Mouse (Mus musculus): ENCODE measurements around the gene Tmc7.
A peak's percentile ranks its signal among the peaks of the same experiment; 100 is the strongest.

Tmc7 gene

DNA sequence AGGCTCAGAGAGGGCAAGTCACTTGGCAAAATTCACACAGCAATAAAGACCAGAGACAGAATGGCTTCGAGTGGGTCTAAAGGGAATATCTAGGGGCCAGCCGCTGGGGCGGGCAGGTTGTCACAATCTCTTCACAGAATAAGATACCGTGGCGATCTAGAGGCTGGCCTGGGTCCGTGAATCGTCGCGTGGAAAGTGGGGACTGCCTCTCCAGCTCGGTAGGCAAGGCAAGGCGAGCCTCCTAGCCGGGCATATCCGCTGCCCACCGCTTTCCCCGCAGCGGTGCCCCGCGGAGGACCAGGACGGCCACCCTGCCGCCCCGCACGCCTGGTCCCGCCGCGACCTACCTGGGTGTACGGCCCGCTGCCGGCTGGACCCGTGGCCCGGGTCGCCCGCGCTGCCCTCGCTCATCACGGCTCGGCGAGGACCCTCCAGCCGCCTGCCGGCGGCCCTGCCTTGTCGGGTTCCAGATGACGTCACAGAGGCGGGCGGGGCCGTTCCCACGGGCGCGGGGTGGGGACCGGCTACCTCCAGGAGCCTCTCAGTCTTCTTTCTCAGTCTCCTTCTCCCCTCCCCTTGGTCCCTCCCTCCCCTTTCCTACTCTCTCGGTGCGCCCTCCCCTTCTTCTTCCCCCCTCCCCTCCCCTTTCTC is at the start of gene Tmc7:
Gene Tmc7 (minus strand): TSS at position 480 of the 651 bp plus-strand sequence.
- peak; percentile 31 for DNase-seq (ENCODE audit: low read depth)

DNA sequence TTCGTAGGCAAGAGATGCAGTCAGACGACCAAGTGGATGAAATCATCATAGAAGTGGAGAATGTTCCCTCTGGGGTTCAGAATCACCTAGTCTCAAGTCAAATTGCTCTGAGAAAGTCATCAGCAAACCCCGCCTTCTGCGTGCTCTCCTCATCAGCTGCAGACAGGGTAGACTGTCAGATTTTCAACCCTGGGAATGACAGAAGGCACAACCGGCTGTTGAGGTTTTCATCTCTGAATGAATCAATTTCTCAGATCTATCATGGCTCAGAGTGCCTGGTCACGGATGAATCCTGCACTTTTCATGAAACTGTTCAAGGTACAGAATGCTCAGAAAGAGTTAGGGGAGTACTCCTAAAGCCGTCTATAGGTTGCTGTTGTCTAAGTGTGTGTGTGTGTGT is 49.4 kb upstream of the Tmc7 start:
- DNase-seq (ENCODE audit: low read depth), result no peak

DNA sequence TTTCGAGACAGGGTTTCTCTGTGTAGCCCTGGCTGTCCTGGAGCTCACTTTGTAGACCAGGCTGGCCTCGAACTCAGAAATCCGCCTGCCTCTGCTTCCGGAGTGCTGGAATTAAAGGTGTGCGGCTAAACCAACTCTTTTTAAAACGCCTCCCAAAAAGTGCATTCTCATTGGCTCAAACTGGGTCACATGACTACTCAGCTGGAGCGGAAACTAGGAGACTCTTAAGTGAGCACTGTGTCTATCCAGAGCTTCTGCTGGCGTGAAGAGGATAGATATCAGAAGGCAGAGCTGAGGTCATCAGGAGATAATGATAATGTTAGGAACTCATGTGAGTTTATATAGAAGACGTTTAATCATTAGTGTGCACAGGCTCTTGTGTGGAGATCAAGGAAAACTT is 48.6 kb upstream of the Tmc7 start:
- no peak for DNase-seq (ENCODE audit: low read depth)

DNA sequence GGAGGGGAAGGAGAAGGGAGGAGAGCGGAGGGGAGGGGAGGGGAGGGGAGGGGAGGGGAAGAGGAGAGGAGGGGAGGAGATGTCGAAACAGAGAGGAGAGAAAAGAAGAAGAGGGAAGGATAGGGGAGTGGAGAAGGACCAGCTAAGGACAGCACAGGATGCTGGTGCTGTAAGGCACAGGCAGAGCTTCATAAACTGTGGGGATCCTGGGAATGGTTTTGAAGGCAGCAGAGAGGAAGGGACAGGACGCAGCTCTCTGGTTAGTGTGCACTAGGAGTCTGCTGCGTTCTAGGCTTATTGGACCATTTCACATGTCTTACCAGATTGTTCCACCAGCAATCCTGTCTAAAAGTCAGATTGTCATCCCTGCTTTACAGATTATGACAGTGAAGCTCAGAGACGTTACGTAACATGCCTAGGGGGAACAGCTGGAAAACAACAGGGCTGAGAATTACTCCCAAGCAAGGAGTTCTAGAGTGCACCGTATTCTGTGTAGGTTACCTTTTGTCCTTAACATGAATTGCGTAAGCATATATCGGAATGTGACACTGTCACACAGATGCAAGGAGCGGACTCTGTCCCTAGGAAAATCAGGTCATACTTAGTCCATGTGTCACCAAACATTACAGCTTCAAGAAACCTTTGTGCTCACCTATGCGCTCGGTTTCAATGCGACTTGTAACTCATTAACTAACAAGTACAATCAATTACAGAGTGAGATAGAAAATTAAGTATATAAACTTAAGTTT is 43.2 kb upstream of the Tmc7 start:
- no peak for DNase-seq (ENCODE audit: low read depth)

DNA sequence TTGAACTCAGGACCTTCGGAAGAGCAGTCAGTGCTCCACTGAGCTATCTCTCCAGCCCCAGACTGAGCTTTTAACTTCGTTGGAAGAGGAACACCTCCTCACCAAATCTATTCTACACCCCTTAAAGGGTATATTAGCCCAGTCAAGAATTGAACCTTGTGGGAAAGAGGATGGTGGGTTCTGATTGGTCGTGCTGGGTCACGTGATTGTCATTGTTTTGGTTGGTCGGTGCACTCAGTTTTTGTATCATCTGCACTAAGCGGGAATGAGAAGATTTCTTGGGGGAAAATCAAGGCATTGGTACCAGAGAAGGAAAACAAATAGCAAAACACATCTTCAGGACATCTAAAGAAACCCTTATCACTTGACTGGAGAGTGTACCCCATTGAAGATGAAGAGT is 36.6 kb upstream of the Tmc7 start:
- no peak for DNase-seq (ENCODE audit: low read depth)

DNA sequence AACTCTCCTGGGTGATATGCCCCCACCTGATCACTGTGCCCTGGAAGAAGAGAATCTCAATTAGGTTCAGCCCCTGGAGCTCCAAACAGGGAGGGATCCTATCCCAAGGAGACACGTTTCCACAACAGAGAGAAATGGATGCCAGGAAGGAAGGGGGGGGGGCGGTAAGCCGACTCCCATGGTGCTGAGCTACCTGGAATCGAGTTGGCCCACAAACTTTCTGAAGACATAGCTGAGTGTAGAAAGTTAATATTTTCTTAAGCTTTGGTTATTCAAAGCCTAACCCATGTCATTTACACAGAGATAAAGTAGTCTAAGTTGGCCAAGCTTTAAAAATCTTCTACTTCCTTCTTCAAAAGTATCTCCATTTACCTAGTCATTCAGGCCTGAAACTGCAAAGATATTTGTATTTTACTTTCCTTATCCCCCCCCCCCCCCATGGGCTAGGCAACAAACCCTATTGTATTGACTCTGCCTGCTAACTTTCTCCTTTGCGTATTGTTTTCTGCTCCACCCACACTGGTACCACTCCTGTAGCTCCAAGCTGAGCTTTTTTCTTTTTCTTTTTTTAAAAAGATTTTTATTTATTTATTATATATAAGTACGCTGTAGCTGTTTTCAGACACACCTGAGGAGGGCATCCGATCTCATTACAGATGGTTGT is 35.8 kb upstream of the Tmc7 start:
- no peak for DNase-seq (ENCODE audit: low read depth)

DNA sequence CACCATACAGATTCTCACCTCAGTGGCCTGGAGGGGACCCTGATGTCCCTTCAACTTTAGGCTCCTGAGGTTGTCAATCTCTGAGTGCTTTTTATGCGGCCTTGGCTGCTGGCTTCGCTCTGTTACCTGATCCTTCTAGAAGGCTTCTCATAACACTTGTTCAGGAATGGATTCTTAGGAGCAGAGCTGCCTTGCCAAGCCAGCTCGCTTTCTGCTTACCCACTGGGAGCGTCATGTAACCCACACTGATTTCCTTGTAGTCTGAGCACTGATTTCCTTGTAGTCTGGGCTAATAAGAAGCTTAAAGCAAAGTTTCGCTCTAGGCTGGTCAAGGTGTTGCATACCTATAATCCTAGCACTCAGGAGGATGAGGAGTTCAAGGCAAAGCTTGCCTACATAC is 33.6 kb upstream of the Tmc7 start:
- no peak for DNase-seq (ENCODE audit: low read depth)

DNA sequence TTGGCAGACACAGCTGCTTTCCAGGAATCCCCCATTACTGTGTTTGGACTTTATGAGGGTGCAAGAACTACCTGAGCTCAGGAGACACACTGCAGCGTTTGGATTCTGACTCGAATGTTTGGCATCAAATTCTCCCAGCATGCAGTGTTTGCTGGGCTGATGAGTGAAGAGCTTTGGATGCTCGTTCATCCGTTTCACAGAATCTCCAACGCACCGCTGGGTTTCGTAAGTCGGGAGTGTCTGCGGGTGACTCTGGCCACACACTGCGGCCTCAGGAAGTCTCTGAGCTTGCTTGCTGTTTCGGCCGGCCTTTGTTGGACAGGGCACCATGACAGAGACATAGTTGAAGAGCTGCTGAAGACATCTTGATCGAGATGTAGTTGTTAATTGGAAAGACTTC is 29.5 kb upstream of the Tmc7 start:
- DNase-seq (ENCODE audit: low read depth), result no peak

DNA sequence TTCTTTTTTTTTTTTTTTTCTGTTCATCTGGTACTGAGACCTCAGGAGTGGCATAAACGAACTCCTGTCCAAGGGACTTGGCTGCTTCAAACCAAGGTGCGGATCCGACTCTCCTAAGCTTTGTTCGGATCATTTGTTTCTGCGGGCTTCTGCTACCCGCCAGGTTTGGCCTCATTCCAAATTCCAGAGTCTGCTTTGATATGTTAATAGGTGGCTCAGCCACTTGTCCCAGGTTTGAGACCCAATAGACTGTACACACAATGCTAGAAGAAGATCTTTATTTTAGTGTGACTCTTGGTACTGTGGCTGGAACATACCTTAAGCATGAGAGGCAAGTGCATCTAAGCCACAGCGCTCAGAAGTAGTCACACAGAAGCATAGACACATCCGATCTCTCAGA is 27.4 kb upstream of the Tmc7 start:
- DNase-seq (ENCODE audit: low read depth), result no peak

DNA sequence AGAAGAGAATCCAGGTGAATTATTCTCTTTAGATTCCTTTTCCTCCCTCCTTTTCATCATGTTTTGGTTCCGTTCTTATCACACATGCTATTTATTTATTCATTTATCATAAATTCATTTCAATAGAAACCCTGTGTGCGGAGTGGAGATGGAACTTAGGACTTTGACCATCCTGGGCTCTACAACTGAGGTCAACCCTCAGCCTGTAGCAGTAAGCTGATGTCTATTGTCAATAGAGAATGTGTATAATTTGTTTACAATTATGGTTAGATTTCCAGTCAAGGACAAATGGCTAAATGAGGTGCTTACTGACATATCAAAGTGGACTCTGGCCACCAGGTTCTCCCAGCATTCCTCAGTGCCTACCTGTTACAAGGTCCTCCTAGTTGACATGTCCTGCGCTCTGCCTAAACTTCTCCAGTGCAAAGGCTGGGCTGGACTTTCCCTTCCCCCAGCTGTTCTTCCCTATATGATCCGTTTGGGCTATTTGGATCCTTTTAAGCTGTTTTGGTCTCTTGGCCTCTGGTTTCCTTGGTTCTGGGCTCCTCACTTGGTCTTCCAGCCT is 26.7 kb upstream of the Tmc7 start:
- DNase-seq (ENCODE audit: low read depth), result no peak

DNA sequence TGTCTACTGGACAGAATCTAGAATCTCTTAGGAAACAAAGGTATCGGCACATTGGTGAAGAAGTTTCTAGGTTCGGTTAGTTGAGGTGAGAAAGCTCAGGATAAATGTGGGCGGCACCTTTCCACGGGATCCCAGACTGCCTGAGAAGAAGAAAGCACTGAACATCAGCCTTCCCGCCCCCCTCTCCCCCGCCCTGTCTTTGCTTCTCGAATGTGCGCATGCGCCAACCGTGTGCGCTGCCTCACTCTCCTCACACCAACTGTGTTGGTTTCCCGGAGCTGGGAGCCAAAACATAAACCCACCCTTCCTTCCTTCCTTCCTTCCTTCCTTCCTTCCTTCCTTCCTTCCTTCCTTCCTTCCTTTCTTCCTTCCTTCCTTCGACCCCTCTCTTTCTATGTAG is 26.2 kb upstream of the Tmc7 start:
- DNase-seq (ENCODE audit: low read depth), result no peak

DNA sequence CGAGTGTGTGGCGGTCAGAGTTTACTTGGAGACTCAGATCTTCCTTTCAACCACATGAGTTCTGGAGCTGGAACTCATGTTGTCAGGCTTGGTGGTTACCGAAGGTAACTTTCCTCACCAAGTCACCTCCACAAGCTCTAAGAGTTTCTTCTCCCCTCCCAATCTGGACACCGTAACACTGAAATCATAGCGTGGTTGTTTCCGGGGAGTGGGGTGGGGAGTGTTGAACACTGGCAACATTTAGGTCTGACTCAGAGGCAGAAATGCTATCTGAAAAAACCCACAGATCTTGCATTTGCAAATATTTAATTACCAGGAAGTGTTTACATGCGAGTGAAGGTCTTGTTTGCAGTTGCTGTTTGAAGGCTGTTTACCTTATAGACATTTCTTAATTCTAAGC is 25.3 kb upstream of the Tmc7 start:
- DNase-seq (ENCODE audit: low read depth), result no peak

DNA sequence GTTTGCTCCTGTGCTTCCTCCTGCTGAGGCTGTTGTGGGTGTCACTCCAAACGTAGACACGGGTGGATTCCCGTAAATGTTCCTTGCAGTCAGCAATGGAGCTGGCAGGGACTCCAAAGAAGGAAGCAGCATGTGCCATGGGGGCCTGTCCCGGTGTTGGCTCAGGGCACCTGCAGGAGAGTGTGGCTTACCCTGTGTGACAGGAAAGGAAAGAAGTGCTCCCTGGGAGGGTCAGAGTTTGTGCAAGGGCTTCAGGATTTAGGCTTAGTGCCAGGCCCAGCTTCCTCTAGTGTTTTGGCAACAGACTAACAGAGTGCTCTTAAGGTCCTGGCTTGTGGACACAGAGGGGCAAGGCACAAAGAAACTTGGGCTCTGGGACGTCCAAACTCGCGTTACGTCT is 20.3 kb upstream of the Tmc7 start:
- DNase-seq (ENCODE audit: low read depth), result no peak

DNA sequence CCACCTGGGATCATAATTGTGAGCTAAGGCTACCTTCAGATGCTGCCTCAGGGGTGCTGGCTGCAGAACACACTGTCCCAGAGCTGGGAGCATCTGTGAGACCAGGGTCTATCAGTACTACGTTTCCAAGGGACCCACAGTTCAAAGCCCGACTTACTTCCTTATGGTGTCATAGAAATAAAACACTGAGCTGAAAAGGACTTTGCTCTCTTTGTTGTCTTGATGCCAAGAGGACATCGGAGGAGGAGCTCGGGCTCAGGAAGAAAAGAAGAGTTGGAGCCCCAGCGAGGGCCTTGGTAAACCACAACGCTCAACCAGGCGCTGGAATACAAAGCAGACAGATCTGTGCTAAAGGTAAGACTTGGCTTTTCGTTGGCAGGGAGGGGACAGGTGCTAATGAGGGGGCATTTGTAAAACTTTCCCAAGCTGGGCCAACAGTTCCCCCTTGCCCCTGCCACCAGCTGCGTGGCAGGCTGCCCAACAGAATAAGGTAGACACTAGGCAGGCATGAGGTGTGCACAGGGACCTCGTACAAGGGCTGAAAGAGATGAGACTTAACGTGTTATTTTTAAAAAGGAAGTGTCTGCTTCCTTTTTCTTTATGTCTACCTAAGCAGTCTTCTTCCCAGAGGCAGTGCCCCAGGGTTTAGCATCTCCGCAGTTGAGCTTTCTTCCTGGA is 15.6 kb upstream of the Tmc7 start:
- no peak for DNase-seq (ENCODE audit: low read depth)

DNA sequence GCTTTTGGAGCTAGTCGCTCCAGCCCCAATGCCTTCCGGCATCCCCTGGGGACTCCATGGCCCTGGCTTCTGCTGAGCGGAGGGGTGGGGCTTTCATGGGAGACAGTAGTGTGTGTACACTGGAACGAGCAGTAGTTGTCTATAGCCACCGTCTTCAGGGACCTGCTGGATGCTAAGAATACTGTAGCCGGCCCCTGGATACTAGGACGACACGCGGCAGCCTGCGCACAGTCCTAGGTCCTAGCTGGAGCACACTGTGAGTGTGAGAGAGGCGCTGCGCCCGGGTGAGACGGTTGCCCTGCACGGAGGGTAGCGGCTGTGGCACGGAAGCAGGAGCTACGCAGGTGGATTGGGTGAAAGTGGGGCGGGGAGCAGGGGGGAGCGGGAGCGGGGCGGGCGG is 12.7 kb upstream of the Tmc7 start, which contains the start of gene Tmc5:
Gene Tmc5 (plus strand): TSS at position 97 of the 400 bp plus-strand sequence.
- no peak for DNase-seq (ENCODE audit: low read depth)

DNA sequence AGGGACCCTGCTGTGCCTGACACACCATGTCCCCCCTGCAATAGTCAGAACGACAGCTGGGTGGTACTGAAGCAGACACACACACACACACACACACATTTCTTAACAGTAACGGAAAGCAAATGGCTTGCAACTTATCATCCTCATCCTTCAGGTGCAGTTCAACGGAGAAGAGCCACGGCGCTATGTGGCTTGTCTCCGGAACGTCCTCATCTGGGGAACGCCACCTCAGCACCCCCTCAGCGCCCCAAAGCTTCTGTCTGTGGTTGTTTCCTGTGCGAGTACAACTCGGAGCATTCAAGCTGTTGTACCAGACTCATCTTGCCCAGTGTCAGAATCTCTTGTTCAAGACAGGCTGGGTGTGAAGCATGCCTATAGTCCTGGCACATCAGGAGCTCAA is 11.7 kb upstream of the Tmc7 start:
- DNase-seq (ENCODE audit: low read depth), result no peak

DNA sequence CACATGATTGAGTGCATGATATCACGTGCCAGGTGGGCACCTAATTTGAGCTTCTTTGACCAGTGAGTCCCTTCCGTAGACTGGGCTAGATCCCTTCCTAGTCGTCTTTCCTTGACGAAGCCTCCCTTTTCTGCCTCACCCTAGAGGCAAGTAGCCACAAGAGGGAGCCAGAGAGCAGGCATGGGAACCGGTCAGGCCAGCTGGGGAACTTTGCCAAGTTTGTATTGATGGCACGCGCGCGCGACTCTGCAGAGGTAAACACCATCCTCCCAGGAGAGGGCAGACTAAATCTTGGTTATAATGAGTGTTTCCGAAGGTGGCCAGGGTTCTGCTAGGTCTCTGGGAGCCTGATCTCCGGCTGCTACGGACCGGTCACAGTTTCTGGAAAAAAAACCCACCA is 10.7 kb upstream of the Tmc7 start:
- peak; percentile 90 for DNase-seq (ENCODE audit: low read depth)

DNA sequence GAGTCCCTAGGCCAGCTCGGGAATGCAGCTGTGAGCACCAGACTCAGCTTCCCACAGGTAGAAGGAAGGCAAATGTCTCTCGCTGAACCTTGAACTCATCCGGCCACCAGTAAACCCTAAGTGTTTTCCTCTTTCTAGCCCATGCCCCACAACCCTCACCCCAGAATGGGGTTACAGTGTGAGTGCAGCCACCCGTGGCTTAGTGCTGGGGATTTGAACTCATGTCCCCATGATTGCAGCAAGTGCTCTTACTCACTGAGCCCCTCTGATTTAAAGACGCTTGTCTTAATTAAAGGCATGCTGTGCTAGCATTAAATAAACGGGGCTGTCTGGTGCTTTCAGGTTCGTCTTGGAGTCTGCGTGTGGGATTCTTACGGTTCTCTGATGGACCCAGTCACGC is 10.1 kb upstream of the Tmc7 start:
- no peak for DNase-seq (ENCODE audit: low read depth)

DNA sequence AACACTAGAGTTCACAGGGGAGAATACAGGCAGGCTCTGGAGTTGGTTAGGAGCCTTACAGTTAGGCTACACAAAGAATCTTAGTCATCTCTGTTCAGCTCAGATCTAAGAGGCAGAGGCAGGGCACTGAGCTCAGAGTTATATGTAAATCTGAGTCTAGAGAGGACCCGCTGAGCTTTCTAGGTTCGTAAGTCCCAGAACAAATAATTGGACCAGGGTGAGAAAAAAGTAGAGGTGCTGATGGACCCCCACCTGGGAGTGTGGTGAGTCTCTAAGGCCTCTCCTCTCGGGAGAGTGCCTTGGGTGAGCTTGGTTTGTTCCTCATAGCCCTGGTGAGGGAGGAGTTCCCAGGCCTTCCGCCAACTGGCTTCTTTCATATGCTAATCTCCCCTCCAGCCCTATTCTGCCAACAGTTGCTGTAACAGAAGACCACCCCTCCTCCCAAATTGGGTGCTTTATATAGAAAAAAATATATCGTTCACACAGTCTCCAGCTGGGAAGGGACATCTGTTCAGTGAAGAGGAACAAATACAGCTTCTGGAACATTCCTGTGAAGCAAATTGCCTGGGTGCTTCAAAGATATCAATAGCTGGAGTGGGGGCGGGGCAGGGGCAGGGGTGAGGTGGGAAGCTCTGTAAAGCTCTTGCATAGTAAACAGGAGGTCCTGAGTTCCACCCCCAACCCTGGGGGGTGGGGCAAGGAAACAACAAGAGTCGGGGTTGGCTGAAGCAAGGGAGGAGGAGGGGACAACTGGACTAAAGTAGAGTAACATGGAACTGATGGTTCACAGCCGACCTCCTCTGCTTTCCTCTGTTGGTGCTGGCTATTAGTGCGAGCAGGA is 9.3 kb upstream of the Tmc7 start:
- peak; percentile 36 for DNase-seq (ENCODE audit: low read depth)

DNA sequence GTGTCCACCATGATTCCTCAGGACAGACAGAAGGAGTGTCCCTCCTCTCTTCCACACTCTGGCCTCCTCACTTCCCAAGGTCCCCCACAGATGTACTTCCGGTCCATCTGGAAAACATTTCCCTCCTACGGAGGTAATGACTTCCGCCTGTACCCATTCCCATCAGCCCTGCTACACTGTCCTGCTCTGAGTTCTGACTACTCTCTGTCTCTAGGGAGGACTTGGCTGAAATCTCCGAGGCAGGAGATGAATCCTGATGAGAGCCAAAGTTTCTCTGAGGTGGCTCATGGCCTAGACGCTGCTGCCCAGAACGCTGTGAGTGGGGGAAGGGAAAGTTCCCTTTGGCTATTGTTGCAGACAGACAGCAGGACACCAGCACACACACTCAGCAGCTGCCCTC is 7.6 kb upstream of the Tmc7 start:
- peak; percentile 51 for DNase-seq (ENCODE audit: low read depth)

DNA sequence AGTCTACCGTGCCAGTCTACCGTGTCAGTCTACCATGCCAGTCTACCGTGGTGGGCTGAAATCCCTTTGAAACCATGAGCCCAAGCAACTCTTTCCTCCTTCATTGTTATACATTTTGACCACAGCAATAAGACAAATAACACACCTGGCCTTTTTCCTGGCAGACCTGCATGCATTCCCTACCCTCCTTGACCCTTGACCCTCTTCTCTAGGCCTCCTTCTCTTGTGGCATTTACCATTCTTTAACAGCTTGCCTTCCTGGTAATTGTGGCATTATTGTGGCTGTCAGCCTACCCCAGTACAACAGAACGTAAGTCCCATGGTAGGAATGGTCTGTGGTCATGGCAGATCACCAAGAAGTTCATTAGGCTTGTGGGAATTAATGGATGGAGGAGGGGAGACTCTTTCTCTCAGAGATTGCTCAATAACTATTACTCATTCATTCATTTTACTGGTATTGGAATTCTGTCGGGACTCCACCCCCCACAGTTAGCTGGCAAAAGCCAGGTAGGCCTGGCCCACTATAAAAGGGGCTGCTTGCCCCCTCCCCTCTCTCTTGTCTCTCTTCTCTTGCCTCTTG is 6.3 kb upstream of the Tmc7 start:
- peak; percentile 81 for DNase-seq (ENCODE audit: low read depth)
